Mouse (Mus musculus) left cerebral cortex, adult 2 months (tissue): ENCODE measurements around the gene Paqr7. TPM values are rescaled to one million over a fixed set of nuclear protein-coding genes. Genes with fewer than 3 reads are reported as not detected.

Source experiments
- DNase-seq, 2 experiments: peaks; one replicate each; pipeline ENCODE4 v3.0.0; 2021 to 2022; ENCODE audit warnings: low spot score in 2 of 2, mixed read lengths in 1 of 2; ENCODE audit errors: extremely low spot score in 1 of 2
- H3K27ac ChIP-seq: fragments of 200-600 bp; 2 replicates; pipeline ENCODE4 v1.8.1; 2022
- H3K4me3 ChIP-seq: fragments of 200-600 bp; 2 replicates; pipeline ENCODE4 v1.8.1; 2022
- CTCF ChIP-seq: fragments of 200-600 bp; IDR thresholded peaks from 2 replicates; pipeline ENCODE4 v1.8.1; 2022; ENCODE audit warnings: antibody characterized with exemption, mild to moderate bottlenecking, moderate library complexity
- intact Hi-C: fragments of 180-260 bp; cut with DNase I; formaldehyde crosslinking; loops from one replicate; pipeline ENCODE4 v1.15.1; 2025
- total RNA-seq, 2 experiments: library from RNA; stranded (reverse); gene quantifications; 2 replicates each; pipeline ENCODE4 v1.2.3; 2021

Paqr7 gene
- total RNA-seq, 2 experiments from 2014 or later: 69.3 to 77.9 TPM

- intact Hi-C loops: loop anchor here (10.0 kb wide), 1 partner anchor 292 kb away; the partner anchor contains the start of gene Cep85
- no peak overlapping the region for H3K4me3 ChIP-seq
- H3K27ac ChIP-seq: peak overlapping the region; percentile 78
- no peak for DNase-seq
- no peak for TF ChIP-seq CTCF
Measured at GRCm38 (mm10) chr4:134476899-134477298, 19.6 kb upstream of the Paqr7 start.

DNA sequence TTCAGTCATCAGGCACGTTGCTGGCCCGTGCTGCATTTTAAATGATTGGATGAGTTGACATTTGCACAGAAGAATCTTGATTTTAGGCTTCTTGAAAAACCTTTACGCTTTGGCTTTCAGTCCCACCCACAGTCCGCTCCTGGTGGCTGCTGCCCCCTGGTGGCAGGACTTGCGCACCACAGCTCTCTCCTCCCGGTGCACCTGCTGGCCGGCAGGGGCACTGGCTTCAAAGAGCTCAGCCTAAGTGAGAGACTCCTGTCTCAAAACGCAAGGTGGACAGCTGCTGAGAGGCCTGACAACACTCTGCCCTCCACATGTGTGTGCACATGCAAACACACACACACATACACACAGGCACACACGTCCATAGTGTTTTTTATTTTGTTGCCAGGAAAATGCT, 18.5 kb upstream of the Paqr7 start:
- peak; percentile 90 to 99 for DNase-seq
- intact Hi-C loops: loop anchor here (1.0 to 10.0 kb wide), 2 partner anchors 82 to 293 kb away; partner anchors contain the start of genes Cep85 and Pafah2
- H3K27ac ChIP-seq: peak overlapping the region; percentile 78
- TF ChIP-seq CTCF: no peak; the same call in none of the 2 replicates
- H3K4me3 ChIP-seq: 0 out of 2 replicates have a peak overlapping the region, but pooled peaks have one; percentile 7

DNA sequence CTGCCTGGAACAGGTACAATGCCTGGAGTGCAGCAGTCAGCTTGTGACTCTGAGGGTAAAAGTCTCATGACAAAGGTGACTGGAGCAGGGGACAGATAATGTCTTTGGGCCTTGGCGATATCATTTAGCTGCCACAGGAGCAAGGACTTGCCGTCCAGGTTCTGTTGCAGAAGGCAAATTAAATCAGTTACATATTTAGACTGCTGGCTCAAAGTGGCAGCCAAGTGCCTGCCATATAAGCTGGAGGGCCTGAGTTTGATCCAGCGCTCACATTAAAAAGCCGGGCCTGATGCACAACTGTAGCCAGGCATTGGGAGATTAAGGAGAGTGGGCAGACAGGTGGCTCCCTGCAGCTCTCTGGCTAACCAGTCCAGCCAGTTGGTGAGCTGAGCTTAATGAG, 16.7 kb upstream of the Paqr7 start:
- no peak for DNase-seq
- Histone ChIP-seq H3K4me3 (no peak overlapping the region), H3K27ac (no peak overlapping the region)
- intact Hi-C loops: loop anchor here (10.0 kb wide), 2 partner anchors 225 to 295 kb away; partner anchors contain the start of genes Cep85 and Grrp1
- no peak for TF ChIP-seq CTCF

DNA sequence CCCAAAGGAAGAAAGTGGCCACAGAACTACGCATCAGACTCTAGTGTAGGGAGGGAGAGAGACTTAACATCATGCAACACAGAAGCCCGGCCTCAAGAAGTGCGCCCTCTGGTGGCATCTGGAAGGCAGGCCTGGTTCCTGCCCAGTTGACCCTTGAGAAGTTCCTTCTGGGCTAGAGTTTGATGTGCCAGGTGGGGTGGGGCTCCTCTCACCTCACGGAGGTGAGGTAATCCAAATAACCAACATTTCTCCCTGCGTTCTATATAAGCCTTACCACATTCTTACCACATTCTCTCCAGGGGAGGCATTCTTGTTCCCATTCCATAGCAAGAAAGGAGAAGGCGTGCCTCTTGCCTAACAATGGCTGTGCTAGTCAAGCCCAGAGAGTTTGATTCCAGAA, 15.6 kb upstream of the Paqr7 start:
- DNase-seq: peak; percentile 66 to 82
- no peak overlapping the region for H3K27ac ChIP-seq
- H3K4me3 ChIP-seq: no peak overlapping the region
- intact Hi-C loops: loop anchor here (10.0 kb wide), 1 partner anchor 226 kb away; the partner anchor contains the start of gene Grrp1
- TF ChIP-seq CTCF: peak; percentile 95

- TF ChIP-seq CTCF: no peak
- Histone ChIP-seq H3K27ac (no peak overlapping the region), H3K4me3 (no peak overlapping the region)
- intact Hi-C loops: loop anchor here (10.0 kb wide), 1 partner anchor 226 kb away; the partner anchor contains the start of gene Grrp1
- no peak for DNase-seq
Measured at GRCm38 (mm10) chr4:134481270-134481669, 15.2 kb upstream of the Paqr7 start.

DNA sequence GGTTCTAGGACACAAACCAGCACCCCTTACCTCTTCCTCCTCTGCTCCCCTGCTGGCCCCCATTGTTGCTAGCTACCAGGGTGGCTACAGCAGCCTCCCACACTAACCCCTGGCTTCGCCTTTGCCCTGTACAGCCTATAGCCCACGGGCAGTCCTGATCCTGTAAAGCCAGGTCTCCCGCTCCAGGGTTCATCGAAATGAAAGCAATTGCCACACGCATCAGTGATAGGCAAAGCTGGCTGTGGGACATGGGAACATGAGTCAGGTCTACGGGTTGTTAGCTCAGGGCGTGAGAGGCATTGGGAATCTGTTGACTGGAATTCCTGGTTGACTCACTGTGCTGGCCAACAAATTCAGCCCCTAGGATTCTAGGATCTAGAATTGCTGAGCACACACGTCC, 14.1 kb upstream of the Paqr7 start:
- intact Hi-C loops: loop anchor here (10.0 kb wide), 1 partner anchor 228 kb away; the partner anchor contains the start of gene Grrp1
- TF ChIP-seq CTCF: no peak
- Histone ChIP-seq H3K4me3 (no peak overlapping the region), H3K27ac (no peak overlapping the region; the same call in 1 of the 2 replicates)
- no peak for DNase-seq

GRCm38 (mm10) chr4:134483078-134483688, 13.3 kb upstream of the Paqr7 start:
- TF ChIP-seq CTCF: no peak
- no peak overlapping the region for H3K4me3 ChIP-seq
- intact Hi-C loops: loop anchor here (10.0 kb wide), 1 partner anchor 228 kb away; the partner anchor contains the start of gene Grrp1
- no peak for DNase-seq
- H3K27ac ChIP-seq: peak overlapping the region; percentile 88

GRCm38 (mm10) chr4:134483696-134484095, 12.8 kb upstream of the Paqr7 start:
- DNase-seq: peak; percentile 59 to 66
- TF ChIP-seq CTCF: no peak
- Histone ChIP-seq H3K27ac (peak overlapping the region; percentile 88), H3K4me3 (no peak overlapping the region)
- intact Hi-C loops: loop anchor here (10.0 kb wide), 1 partner anchor 229 kb away; the partner anchor contains the start of gene Grrp1

GRCm38 (mm10) chr4:134484231-134484630, 12.3 kb upstream of the Paqr7 start:
- H3K4me3 ChIP-seq: no peak overlapping the region
- TF ChIP-seq CTCF: no peak
- no peak for DNase-seq
- intact Hi-C loops: loop anchor here (10.0 kb wide), 1 partner anchor 229 kb away; the partner anchor contains the start of gene Grrp1
- H3K27ac ChIP-seq: peak overlapping the region; percentile 82

DNA sequence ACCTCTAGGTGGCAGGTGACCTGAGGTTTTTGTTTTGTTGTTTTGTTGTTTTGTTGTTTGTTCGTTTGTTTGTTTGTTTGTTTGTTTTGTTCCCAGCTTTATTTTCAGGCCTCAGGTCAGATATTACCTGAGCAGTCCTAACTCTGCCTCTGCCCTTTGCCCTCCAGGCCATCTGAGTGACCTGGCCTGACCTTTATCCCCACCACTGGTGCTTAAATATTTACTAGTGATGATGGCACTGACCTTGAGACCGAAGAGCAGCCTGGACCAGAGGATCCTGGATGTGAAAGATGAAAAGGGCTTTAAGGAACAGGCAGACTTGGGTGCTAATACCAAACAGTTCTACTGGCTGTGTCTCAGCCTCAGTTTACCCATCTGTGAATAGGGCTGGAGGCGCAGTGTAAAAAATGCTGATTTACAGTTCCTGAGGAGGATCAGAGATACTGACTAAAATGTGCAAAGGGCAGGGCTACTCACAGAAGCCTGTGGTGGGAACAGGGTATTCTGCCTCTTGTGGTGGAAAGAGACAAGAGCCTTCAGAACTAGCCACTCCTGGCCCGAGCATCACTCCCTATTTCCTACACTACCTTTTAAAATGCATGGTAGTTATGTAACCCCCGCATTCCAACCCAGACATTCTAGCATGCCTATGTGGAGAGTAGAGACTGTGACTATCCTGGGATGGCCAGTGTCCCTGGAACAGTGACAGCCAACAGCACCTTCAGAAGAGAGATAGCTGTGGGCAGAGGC, 11.2 kb upstream of the Paqr7 start:
- H3K4me3 ChIP-seq: no peak overlapping the region
- TF ChIP-seq CTCF: peak; percentile 40
- intact Hi-C loops: loop anchor here (10.0 kb wide), 1 partner anchor 231 kb away; the partner anchor contains the start of gene Grrp1
- H3K27ac ChIP-seq: no peak overlapping the region
- DNase-seq: no peak

GRCm38 (mm10) chr4:134488211-134488610, 8.3 kb upstream of the Paqr7 start:
- H3K4me3 ChIP-seq: no peak overlapping the region
- H3K27ac ChIP-seq: no peak overlapping the region
- no peak for TF ChIP-seq CTCF
- DNase-seq: no peak
- intact Hi-C loops: loop anchor here (10.0 kb wide), 1 partner anchor 233 kb away; the partner anchor contains the start of gene Grrp1
